Mouse (Mus musculus) thymus, postnatal 14 days (tissue): ENCODE measurements around the gene 2200002J24Rik.
A peak's percentile ranks its signal among the peaks of the same experiment; 100 is the strongest.
"Not testable (repeated sequence)": the region's sequence is repeated elsewhere in the genome, so short reads cannot be mapped to it uniquely, and the experiment has no call there.

ENCODE experiments used
- DNase-seq: peaks from one replicate; pipeline ENCODE4 v3.0.0; 2021

Gene 2200002J24Rik

GRCm38 (mm10) chr7:30728739-30729395 lies 30.1 kb downstream of the 2200002J24Rik start:
- no peak for DNase-seq

DNA sequence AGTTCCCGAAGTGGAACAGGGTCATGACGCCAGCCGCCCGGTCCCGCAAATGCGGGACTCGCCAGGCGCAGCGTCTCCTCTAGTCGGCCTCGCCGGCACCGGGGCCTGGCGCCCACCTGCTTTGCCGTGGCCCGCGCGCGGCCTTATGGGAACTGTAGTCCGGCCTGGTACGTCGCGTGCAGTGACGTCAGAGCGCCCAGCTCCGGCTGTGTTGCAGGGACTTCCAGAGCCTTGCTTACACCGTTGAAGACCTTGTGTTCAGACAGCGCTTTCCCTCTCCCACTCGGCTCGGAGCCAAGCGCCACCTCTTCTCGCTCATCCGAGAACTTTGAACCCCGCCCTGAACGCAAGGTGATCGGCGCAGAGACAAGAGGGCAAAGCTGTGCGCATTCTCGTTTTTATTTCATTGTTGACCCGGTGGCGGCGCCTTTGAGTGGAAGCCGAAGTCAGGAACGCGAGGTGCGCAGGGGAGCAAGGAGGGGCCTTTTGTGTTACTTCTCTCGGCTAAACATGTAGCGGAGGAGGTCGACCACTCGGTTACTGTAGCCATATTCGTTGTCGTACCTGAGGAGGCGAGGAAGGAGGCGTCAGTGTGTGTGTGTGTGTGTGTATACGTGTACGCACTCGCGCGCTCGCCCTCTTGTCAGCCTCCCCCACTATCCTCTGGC lies 30.8 kb downstream of the 2200002J24Rik start, which contains the start of gene Tmem147:
Gene Tmem147, minus strand, starts transcription at position 145 of the 668 bp plus-strand sequence.
- DNase-seq: peak; percentile 97

DNA sequence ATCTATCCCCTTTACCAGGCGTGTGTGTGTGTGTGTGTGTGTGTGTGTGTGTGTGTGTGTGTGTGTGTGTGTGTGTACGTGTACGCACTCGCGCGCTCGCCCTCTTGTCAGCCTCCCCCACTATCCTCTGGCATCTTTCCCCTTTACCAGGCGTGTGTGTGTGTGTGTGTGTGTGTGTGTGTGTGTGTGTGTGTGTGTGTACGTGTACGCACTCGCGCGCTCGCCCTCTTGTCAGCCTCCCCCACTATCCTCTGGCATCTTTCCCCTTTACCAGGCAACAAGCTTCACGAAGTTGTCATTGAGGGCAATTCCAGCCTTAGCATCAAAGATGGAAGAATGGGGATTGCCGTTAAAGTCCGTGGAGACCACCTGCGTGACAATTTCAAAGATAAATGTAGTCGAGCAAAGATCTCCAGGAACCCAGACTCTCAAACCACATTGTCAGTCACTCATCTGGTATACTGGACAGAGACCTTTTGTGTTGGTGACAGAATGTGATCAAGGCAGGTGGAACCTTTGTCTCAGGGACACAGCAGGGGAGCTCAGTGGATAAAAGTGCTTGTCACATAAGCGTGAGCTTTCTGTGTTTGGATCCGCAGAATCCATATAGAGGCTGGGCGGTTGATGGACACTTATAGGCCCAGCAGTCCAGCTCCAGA lies 31.5 kb downstream of the 2200002J24Rik start:
- DNase-seq: not testable (repeated sequence)

GRCm38 (mm10) chr7:30736211-30736610 lies 37.5 kb downstream of the 2200002J24Rik start:
- DNase-seq: no peak

DNA sequence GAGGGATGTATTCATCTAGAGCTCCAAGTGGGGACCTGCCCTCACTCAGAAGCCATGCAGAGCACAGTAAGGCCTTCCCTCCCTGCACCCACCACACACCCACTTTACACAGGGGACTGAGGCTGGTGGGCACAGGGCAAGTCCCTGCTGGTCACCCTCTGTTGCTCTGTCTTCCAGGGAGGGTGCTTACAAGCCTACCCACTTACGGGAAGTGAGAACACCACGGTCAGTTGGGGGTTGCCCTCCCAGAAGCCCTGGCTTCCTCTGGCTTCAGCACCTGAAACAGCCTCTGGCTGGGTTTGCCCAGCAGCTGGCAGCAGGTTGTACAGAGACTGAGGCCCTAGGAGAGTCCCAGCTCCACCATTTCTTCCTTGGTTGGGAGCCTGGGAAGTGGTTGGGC lies 43.8 kb downstream of the 2200002J24Rik start:
- DNase-seq: not testable (repeated sequence)

GRCm38 (mm10) chr7:30743617-30744016 lies 44.9 kb downstream of the 2200002J24Rik start, which contains the start of gene Gapdhs:
Gene Gapdhs (minus strand): TSS chr7:30743681.
- DNase-seq: not testable (repeated sequence)

- DNase-seq: no peak
These were observed 45.4 kb downstream of the 2200002J24Rik start for GRCm38 (mm10) chr7:30744022-30744598.

GRCm38 (mm10) chr7:30747525-30748204 lies 48.9 kb downstream of the 2200002J24Rik start:
- DNase-seq: no peak
